Mouse (Mus musculus) cortical plate, adult 2 months (tissue): ENCODE measurements around the gene Naa80.

ENCODE experiments used
- CTCF ChIP-seq: fragments of 200-500 bp; IDR thresholded peaks from 2 replicates; pipeline ENCODE4 v1.5.1; 2011; ENCODE audit warnings: mild to moderate bottlenecking, control low read depth, low read length; ENCODE audit not compliant: insufficient read depth; ENCODE audit errors: extremely low read depth
- POLR2A ChIP-seq: fragments of 200-500 bp; IDR thresholded peaks from 2 replicates; pipeline ENCODE4 v1.6.1; 2011; ENCODE audit warnings: mild to moderate bottlenecking, low read length, control low read depth; ENCODE audit not compliant: insufficient read depth; ENCODE audit errors: extremely low read depth

DNA sequence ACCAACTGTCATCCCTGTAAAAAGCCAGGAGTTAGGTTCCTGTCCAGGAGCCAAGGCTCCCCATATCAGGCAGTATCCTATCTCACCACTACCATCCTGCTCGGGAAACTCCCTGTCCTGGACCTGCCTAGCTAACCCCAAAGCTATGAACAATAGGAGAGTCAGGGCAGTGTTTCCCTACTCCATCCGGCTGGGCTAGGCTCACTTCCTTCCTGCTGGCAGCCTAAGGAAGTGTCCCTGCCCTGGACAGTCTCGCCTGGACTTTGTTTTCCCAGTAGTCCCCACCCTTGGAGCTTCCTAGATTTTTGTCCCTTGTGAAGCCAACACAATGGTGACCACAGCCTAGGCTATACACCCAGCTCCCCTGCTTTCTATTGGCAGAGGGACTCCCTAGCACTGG, 11.8 kb upstream of the Naa80 start:
- no peak for TF ChIP-seq CTCF
- 0 out of 2 replicates have a peak, but pooled peaks have one; percentile 24 for TF ChIP-seq POLR2A
